Mouse (Mus musculus) T-helper 17 cell (primary cell): ENCODE results near the gene 6030458C11Rik.
"Not testable (repeated sequence)": the region's sequence is repeated elsewhere in the genome, so short reads cannot be mapped to it uniquely, and the experiment has no call there.

Experiments used
- in situ Hi-C, 2 experiments: fragments of 300-600 bp; cut with MboI, MseI; formaldehyde crosslinking; loops; 1 replicate in 1 of 2; 2 replicates in 1 of 2; pipeline ENCODE4 v1.15.1; 2025; ENCODE audit warnings: high pct_unique_total_duplicates in 2 of 2

Gene 6030458C11Rik

GRCm38 (mm10) chr15:12822416-12823395 lies 1.7 kb downstream of the 6030458C11Rik start:
- in situ Hi-C loops: no loop called here

- in situ Hi-C loops: no loop called here
These were observed 6.9 kb downstream of the 6030458C11Rik start for GRCm38 (mm10) chr15:12817592-12817991.

GRCm38 (mm10) chr15:12812646-12813045 lies 11.8 kb downstream of the 6030458C11Rik start:
- in situ Hi-C loops: no loop called here

GRCm38 (mm10) chr15:12809305-12809704 lies 15.1 kb downstream of the 6030458C11Rik start:
- in situ Hi-C loops: no loop called here

- in situ Hi-C loops: no loop called here
These were observed 17.4 kb downstream of the 6030458C11Rik start for GRCm38 (mm10) chr15:12807088-12807487.

- in situ Hi-C loops: no loop called here
These were observed 19.4 kb downstream of the 6030458C11Rik start for GRCm38 (mm10) chr15:12805071-12805470.

GRCm38 (mm10) chr15:12801142-12801506 lies 23.3 kb downstream of the 6030458C11Rik start:
- in situ Hi-C loops: not testable (repeated sequence)

GRCm38 (mm10) chr15:12800405-12801141 lies 23.9 kb downstream of the 6030458C11Rik start:
- in situ Hi-C loops: no loop called here

- in situ Hi-C loops: loop anchor here (5.0 kb wide), 2 partner anchors 216 to 426 kb away; no protein-coding TSS in a partner anchor
These were observed 26.4 kb downstream of the 6030458C11Rik start for GRCm38 (mm10) chr15:12798043-12798442.

GRCm38 (mm10) chr15:12795909-12796470 lies 28.5 kb downstream of the 6030458C11Rik start:
- in situ Hi-C loops: loop anchor here (5.0 kb wide), 2 partner anchors 214 to 424 kb away; no protein-coding TSS in a partner anchor

GRCm38 (mm10) chr15:12795457-12795894 lies 29.0 kb downstream of the 6030458C11Rik start:
- in situ Hi-C loops: loop anchor here (5.0 kb wide), 2 partner anchors 213 to 423 kb away; no protein-coding TSS in a partner anchor

GRCm38 (mm10) chr15:12794311-12794710 lies 30.1 kb downstream of the 6030458C11Rik start:
- in situ Hi-C loops: loop anchor here in 1 of 2 experiments (5.0 kb wide), 1 partner anchor 422 kb away; no protein-coding TSS in a partner anchor

GRCm38 (mm10) chr15:12789406-12789867 lies 35.0 kb downstream of the 6030458C11Rik start:
- in situ Hi-C loops: loop anchor here in 1 of 2 experiments (5.0 to 10.0 kb wide), 2 partner anchors 202 to 1325 kb away; no protein-coding TSS in a partner anchor

- in situ Hi-C loops: loop anchor here in 1 of 2 experiments (5.0 to 10.0 kb wide), 2 partner anchors 201 to 1324 kb away; no protein-coding TSS in a partner anchor
These were observed 35.9 kb downstream of the 6030458C11Rik start for GRCm38 (mm10) chr15:12788536-12788935.

- in situ Hi-C loops: loop anchor here in 1 of 2 experiments (10.0 kb wide), 1 partner anchor 1317 kb away; no protein-coding TSS in a partner anchor
These were observed 42.6 kb downstream of the 6030458C11Rik start for GRCm38 (mm10) chr15:12781729-12782326.

- in situ Hi-C loops: loop anchor here in 1 of 2 experiments (10.0 kb wide), 1 partner anchor 1316 kb away; no protein-coding TSS in a partner anchor
These were observed 43.2 kb downstream of the 6030458C11Rik start for GRCm38 (mm10) chr15:12781296-12781695.

- in situ Hi-C loops: no loop called here
These were observed 50.2 kb downstream of the 6030458C11Rik start for GRCm38 (mm10) chr15:12774149-12774753.

- in situ Hi-C loops: no loop called here
These were observed 53.5 kb downstream of the 6030458C11Rik start for GRCm38 (mm10) chr15:12770958-12771357.

- in situ Hi-C loops: no loop called here
These were observed 57.6 kb downstream of the 6030458C11Rik start for GRCm38 (mm10) chr15:12766848-12767247.

GRCm38 (mm10) chr15:12763147-12763546 lies 61.3 kb downstream of the 6030458C11Rik start:
- in situ Hi-C loops: no loop called here
